Mouse (Mus musculus) fibroblast of lung, adult 2 months (primary cell): Measurements from ENCODE around the gene Rpp25.
A peak's percentile ranks its signal among the peaks of the same experiment; 100 is the strongest.

Experiments
- DNase-seq: peaks from one replicate; pipeline ENCODE4 v3.0.0-alpha.2; 2011; ENCODE audit warnings: low read depth

Rpp25 gene

DNA sequence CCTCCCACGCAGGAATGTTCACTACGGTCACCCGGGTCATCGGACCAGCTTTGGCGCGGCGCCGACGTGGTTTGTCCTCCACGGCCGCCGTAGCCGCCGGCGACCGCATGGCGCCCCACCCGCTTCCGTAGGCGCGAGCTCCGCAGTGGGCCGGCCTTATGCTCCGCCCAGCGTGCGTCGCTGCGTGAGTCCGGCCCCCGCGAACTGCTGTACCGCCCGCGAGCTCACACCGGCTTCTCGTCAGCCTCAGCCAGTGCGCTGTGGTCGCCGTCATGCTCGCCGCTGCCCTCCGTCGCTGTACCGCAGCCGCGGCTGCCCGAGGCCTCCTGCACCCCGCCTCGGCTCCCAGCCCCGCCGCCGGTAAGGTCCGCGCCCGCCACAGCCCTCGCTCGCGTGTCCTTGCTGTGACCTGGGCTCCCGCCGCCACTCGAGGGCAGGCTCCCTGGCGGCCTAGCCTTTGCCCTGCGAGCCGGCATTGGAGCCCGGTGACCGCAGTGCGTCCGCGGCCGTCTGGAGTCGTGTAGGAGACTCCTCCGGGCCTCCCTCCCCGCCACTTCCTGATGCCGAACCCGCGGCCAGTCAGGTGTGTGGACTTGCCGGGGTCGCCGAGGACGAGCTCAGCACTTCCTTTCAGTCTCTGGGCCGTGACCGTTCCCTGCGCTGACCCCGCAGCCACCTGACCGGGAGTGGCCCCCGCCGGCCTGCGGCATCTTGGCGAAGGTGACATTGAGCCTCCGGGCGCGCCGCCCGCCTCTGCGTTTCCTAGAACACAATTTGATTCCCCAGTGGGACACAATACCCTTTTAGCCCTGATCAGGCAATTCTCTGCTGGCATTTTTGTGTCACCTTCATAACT, 17.5 kb downstream of the Rpp25 start, which contains the start of gene Cox5a:
TSS of gene Cox5a (plus strand) at position 219 of the 856 bp plus-strand sequence.
- DNase-seq, result peak; percentile 89

GRCm38 (mm10) chr9:57522114-57522860, 18.5 kb downstream of the Rpp25 start:
- no peak for DNase-seq

DNA sequence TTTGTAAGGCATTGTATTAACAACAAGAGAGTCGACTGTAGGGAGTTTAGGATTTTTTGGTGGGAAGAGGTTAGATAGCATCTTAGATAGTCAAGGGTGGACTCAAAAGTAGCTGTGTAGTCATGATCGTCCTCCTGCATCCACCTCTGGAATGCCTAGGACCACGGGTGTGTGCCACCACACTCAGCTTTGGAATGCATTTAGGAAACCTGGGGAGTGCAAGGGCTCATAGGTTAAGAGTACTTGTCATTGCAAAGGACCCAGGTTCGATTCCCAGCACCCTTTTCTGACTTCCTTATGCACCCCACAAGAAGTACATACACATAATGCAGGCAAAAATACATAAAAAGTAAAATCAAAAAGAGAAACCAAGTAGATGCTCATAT, 19.0 kb downstream of the Rpp25 start:
- DNase-seq, result no peak

DNA sequence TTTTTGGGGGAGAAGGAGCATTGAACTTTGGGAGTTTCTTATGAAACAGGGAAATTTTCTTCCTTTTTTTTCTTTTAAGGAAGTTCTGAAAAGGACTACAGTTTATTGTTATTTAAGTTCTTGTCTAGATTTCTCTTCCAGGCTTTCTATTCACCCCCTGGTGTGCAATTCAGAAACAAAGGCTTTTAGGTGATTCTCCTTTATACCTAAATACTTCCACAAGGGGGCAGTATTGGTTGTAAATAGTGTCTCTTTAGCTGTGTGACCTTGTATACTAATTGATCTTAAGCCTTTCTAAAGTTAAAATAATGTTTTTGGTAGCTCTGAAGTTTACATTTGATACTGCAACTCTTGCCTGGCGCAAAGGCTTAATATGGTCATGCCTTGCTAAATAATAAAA, 19.9 kb downstream of the Rpp25 start:
- no peak for DNase-seq

DNA sequence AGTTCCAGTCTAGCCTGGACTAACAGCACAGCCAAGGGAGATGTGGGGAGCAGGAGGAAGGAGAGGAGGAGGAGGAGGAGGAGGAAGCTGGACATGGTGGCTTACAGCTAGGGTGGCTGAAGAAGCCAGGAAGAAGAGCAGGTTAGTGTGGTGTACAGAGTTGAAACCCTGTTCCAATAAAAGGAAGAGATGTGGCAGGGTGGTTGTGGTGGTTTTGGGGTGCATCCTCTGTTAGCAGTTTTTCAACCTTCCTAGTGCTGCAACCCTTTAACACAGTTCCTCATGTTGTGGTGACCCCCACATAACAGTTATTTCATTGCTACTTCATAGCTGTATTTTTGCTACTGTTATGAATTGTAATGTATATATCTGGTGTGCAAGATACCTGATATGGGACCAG, 20.6 kb downstream of the Rpp25 start:
- DNase-seq, result no peak

GRCm38 (mm10) chr9:57525516-57525915, 21.7 kb downstream of the Rpp25 start:
- DNase-seq, result no peak

DNA sequence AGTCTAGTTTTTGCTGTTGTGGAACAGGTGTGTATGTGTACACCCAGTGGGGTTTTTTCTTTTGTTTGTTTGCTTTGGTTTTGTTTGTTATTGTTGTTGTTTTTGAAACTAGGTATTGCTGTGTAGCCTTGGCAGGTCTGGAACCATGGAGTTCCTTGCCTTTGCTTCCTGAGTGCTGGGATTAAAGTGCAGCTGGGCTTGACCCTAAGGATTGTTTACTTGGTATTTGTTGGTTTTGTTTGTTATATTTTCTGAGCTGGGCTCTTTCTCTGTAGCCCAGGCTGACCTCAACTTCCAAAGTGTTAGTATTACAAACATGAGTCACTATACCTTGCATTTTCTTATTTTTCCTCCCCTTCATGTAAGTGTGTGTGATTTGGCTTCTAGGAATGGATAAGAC, 22.6 kb downstream of the Rpp25 start:
- no peak for DNase-seq

DNA sequence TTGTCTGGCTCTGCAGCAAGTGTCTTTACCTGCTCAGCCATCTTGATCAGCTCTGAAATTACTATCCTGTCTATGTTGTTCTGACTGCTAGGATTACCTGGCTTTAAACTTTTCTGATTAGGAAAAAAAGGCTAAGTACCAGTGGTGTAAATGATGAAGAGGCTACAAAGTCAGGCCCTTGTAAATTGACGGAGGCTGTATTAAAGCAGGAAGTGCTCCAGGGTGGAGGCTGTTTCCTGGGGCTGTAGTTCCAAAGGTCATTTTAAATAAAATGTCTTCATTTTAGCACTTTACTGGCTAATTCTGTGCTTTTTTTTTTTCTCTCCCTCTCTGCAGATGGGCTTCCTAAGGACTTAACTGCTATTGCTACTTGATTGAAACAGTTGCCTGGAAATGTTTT, 28.1 kb downstream of the Rpp25 start:
- DNase-seq, result no peak

GRCm38 (mm10) chr9:57536362-57536761, 32.5 kb downstream of the Rpp25 start:
- no peak for DNase-seq

GRCm38 (mm10) chr9:57537044-57537727, 33.4 kb downstream of the Rpp25 start, which contains the start of gene Fam219b:
TSS of gene Fam219b (plus strand) at chr9:57537528.
- DNase-seq, result peak; percentile 61

DNA sequence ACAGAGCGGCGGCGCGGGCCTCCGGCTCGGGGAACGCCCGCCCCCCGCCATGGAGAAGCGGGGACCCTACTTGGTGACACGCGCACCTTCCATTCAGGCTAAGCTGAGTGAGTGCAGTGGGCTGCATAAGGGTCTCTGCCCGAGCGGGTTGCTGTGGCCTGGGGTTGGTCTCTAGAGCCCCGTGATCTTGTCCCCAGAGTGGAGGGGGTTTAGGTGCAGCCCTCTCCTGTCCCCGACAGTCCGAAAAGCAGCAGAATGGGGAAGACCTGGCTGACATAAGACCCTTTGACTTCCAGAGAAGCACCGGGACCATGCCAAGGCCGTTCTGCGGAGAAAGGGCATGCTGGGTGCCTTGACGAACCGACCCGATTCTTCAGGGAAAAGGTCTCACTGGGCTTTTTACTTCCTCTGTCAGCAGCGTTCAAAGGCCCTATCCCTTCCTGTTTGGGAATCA, 33.9 kb downstream of the Rpp25 start:
- no peak for DNase-seq

DNA sequence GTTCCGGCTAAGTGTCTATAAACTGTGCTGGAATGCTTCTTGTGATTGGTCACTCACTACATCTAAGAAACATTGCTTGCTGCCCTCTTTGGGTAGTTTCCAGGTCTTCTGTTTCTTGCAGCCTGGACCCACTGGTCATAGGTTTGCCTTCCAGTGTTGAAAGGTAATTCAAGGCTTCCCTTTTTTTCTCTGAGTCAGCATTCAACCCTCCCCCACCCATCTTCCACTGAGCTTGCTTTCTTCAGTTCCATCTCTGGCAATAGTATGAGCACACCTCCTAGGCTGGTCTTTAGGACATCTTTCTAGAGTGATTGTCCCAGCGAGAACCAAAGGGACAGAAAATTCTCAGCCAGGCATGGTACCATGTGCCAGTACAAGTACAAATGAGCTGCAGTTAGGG, 35.7 kb downstream of the Rpp25 start:
- no peak for DNase-seq

DNA sequence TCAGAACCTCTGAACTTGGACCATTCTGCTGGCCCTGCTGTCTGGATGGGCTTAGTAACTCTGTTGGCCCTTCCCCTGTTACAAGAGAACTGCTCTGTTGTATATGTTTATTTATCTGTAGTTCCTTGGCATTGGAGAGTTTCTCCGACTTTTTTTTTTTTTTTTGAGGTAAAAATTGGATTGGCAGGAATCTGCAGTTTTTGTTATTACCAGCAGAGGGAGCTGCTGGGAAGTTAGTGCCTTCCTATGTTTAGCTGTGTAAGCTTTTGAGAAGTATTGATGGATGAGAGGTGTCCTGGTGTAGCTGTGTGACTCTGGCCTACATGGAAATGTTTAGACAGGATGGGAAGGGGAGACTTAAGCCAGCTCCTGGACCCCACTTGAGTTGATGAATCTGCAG, 37.5 kb downstream of the Rpp25 start:
- DNase-seq, result no peak

DNA sequence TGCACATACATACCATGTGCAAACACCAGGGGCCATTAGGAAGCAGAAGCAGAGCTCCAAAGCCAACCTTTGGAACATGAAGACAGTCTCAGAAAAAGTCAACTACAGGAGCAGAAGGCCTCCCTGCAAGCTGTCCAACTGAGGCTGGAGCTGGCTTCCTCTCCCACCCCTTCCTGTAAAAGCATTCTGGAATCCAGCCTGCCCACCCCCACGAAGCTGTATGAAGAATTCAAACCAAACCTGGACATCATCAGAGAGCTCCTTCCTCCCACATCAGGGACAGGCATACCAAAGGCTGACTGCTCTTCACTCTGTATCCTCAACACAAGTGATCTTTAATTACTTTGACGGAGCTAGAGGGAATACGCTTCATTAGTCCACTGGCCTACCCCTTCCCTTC, 40.1 kb downstream of the Rpp25 start:
- no peak for DNase-seq

GRCm38 (mm10) chr9:57547287-57547686, 43.5 kb downstream of the Rpp25 start:
- DNase-seq, result no peak

DNA sequence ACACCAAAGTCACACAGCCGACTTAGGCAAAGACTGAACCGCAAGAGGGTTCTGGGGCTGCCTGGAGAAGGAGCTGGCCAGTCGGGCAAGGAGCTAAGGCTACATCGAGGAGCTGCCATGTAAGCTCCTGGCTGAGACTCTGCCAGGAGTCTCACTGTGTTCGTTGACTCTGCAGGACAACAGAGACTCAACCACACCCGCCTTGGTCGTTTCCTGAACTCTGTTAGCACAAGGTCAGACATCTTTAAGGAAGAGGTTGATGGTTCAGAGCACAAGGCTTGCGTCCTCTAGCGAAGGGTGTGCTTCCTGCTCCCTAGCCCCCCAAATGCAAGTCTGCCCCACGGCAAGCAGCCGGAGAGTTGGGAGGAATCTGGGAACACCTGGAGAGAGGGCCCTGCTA, 44.0 kb downstream of the Rpp25 start:
- no peak for DNase-seq

DNA sequence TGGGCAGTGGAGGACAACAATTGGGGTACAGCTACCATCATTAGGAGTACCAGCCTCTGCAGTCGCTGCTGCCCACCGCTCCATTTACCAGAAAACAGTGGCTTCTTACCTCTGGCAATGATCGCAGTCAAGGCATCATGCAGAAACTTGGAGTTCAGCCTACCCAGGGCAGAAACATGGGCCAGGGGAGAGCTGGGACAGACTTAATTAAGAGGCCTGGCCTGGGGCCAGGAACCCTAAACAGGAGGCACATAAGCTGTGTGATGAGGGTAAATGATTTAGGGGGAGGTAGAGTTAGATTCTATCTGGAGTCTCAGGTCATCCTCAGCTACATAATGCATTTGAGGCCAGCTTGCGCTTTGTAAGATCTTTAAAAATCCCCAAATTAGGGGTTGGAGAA, 45.4 kb downstream of the Rpp25 start:
- no peak for DNase-seq

DNA sequence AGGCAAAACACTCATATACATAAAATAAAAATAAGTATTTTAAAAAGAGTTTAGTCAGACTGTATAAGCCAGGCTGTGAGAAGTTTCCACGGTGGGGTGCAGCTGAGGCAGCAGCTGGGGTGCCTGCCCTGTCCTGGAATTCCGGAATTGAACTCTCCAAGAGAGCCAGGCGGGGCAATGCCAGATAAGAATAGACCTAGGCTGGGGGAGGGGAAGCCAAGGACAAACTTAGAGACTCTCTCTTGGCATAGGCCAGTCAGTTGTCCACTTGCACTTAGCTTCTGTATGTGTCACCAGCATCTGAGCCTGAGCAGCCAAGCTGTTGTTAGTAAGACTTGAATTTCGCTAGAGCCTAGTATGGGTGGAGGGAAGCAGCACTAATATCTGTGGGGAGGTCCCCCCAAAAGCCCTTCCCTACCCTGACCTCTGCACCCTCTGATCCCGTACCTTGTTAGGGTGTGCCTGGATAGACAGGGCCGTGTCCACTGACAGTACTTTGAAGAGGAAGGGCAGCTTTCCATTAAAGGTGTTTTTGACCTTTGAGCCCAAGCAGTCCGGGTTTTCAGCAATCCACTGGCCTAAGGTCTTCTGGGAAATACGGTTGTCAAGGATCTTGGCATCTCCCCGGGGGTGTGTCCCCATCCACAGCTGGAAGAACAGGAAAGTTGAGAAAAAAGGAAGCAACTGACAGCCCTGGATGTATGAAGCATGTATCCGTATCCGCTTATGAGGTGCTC, 46.5 kb downstream of the Rpp25 start:
- no peak for DNase-seq

- no peak for DNase-seq
Observed at GRCm38 (mm10) chr9:57552139-57552887, 48.5 kb downstream of the Rpp25 start, which contains the start of gene Mpi. TSS of gene Mpi (minus strand) at chr9:57552763.

DNA sequence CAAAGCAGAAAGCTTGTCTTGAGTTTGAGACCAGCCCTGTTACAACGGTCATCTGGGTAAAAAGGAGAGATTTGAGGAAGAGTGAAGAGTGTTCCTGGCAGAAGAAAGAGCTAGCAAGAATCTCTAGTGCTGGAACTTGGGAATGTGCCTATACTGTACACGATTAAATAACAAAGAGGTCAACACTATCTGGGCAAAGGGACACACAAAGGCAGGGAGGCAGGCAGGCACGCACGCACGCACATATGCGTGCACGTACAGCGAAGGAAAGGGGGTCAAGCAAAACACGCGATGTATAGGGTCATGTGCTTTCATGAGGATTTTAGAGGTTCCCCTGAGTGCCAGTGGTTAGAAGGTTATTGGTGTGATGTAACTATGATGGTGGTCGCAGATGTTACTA, 49.3 kb downstream of the Rpp25 start:
- no peak for DNase-seq

DNA sequence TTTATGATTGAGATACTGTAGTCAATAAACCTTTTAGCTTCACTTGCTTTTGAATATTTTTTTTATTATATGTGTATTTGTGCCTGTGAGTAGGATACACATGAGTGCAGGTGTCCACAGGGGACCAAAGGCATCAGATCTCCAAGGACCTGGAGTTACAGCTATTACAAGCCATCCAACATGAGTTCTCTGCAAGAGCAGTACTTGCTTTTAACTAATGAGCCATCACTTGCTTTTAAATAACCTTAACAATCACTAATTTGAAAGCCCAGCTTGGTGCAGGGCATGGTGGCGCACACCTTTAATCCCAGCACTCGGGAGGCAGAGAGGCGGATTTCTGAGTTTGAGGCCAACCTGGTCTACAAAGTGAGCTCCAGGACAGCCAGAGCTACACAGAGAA, 50.9 kb downstream of the Rpp25 start:
- no peak for DNase-seq
